Mouse (Mus musculus) frontal cortex, adult 2 months (tissue): Measurements from ENCODE around the gene Nrp2. TPM values are rescaled to one million over a fixed set of nuclear protein-coding genes. Genes with fewer than 3 reads are reported as not detected.

Experiments used
- DNase-seq, 2 experiments: peaks; one replicate each; pipeline ENCODE4 v3.0.0; 2022; ENCODE audit warnings: low spot score in 1 of 2; ENCODE audit errors: extremely low spot score in 1 of 2
- polyA plus RNA-seq: library from polyadenylated mRNA; depleted of rRNA; stranded (reverse); fragments of >200 nt; gene quantifications from 2 replicates; pipeline ENCODE4 v1.2.3, GENCODE M21; 2012

Gene Nrp2
- polyA plus RNA-seq, 1 experiment: 16.7 TPM

GRCm38 (mm10) chr1:62704117-62704888, 1.2 kb downstream of the Nrp2 start:
- peak in 1 of 2 experiments; percentile 31 for DNase-seq

- peak in 1 of 2 experiments; percentile 21 for DNase-seq
Observed at GRCm38 (mm10) chr1:62704889-62705516, 1.9 kb downstream of the Nrp2 start.

GRCm38 (mm10) chr1:62705517-62705981, 2.5 kb downstream of the Nrp2 start:
- DNase-seq: peak in 1 of 2 experiments; percentile 53

DNA sequence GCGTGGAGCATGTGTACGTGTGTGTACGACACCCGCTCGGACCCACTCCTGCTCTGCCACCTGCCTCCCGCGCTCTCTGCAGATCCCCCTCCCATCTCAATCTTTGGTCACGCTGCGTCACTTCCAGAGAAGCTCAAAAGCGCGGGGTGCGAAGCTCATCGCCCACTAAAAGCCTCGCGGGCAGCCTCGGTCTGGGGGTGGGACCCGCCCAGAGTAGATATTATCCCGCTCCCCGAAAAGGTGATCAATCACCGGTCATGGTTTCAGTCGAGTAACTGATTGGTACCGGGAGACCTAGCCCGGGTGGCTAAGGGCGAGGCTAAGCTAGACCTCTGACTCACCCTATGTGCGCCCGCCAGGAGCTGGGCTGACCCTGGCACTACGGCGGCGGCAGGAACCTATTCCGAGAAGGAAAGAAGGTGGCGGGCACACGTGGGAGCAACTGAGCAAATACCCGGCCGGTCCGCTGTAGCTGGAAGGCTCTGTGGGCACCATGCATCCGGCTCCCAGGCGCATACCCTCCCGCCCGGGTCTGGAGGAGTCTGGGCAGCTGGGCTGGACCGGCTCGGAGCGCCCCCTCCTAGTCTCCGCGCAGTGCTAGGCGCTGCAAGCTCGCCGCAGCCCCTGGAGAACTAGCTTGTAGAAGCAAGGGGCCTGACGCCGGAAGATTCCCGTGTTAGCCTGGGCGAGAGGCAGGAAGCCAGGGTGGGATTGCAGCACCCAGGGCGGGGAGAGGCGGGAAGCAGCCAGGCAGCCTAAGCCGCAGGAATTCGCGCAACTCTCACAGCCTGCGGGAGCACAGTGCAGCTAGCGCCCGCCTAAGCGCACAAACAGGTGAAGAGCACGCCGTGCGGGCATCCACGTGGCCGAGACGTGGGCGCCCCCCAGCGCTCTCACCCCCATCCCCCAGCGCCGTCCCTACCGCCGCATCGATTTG, 3.3 kb downstream of the Nrp2 start:
- DNase-seq: peak in 1 of 2 experiments; percentile 65

GRCm38 (mm10) chr1:62707101-62707912, 4.2 kb downstream of the Nrp2 start:
- DNase-seq: peak in 1 of 2 experiments; percentile 51

DNA sequence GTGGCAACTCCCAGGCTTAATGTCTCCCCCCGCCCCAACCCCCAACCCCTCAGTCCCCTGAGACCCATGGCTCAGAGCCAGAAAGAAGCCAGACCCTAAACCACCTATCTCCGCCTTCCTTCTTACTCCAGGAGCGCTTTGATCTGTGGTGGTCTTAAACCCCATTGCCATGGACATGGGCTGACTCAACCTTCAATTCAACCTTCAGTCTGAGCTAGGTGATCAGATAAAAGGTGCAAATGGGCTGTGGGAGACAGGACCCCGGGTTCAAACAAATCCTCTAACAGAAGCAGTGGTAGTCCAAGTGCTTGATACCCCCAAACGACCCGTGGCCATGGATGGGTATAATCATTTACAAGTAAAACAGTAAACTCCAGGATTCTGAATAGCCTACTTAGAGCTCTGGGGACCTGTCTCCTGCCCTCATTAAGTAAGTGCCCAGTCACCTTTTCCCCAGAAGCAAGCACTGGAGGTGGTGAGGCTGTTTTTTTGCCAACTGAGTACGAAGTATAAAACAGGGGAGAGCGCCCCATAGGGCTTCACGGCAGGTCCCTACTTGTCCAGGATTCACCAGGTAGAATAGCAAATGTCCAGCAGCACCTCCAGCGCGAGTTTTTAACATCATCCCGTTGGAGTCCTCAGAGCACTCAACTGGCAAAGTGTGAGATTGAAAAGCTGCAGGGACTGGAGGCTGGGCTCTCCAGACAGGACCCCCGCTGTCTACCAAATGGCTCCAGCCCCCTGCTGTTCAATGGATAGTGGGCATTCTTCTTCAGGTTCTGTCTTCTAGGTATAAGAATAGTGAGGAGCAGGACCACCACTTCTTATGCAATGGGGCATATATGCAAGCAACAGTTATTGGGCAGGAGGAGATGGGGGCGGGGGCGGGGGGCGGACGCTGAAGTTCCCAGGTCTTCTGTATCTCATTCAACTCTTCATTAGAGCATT, 5.1 kb downstream of the Nrp2 start:
- no peak for DNase-seq

DNA sequence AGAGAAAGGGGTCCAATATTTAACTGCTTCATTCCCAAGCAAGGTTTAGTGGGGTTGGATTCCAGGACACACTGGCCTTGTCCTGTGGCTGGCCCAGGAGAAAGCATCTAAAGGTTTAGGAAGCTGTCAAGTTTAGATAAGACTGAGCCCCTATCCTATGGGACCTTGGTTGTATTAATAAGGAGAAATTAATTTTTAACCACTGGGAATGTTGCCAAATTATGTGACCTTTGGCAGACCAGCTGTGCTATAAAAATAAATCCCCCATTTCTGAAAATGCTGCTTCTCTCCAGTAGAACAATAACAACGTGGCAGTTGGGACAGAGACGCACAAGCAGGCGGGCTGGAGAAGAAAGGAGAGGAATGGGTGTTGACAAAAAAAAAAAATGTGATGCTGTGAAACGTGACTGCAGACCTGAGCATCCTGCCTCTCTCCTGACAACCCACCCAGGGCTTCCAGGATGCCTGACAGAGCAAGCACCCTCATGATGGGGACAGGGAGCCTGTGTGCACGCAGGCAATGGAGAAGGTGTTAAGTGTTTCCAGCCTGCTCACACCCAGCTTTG, 6.8 kb downstream of the Nrp2 start:
- no peak for DNase-seq

DNA sequence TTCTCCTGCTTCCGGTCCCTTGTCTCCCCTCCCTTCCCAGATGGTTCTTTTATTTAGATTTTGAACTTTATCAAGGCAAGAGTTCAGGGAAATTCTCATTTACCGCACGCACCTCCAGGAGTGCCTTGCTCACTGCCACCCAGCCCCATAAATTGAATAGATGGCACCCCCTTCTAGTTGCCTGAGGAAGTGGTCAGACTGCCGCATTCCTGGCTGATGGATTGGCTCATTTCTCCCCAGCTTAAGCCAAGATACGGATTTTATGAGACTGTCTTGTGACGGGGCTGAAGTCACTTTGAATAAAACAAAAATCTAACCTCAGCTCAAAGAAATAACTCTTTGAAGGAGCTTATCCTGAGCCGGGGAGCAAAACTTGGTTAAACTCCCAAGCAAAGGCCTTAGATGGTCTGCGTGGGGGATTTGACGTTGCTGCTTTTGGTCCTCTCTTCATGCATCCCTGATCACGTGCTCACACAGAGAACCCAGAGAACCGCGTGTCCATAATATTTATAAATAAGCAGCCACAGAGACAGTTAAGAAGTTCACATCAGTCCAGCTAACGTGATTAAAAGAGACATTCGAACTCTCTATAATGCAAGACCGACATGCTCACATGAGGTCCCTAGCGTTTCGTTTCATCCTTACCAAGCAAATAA, 10.1 kb downstream of the Nrp2 start:
- DNase-seq: no peak

- no peak for DNase-seq
Observed at GRCm38 (mm10) chr1:62715004-62715403, 11.9 kb downstream of the Nrp2 start.

GRCm38 (mm10) chr1:62715692-62716091, 12.6 kb downstream of the Nrp2 start:
- no peak for DNase-seq

GRCm38 (mm10) chr1:62716836-62717478, 13.9 kb downstream of the Nrp2 start:
- no peak for DNase-seq

GRCm38 (mm10) chr1:62717552-62718236, 14.6 kb downstream of the Nrp2 start:
- DNase-seq: peak in 1 of 2 experiments; percentile 68

GRCm38 (mm10) chr1:62718237-62718571, 15.1 kb downstream of the Nrp2 start:
- DNase-seq: no peak

DNA sequence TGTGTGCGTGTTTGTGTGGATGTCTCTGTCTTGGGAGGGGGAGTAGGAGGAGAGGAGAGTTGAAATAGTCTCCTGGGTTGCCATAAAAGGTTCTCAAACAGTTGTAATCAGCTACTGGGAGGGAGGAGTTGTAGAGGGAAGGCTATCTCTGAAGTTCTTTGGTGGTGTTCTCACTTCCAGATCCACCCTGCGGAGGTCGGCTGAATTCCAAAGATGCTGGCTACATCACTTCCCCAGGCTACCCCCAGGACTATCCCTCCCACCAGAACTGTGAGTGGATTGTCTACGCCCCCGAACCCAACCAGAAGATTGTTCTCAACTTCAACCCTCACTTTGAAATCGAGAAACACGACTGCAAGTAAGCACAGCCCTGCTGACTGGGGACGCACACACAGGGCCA, 15.7 kb downstream of the Nrp2 start:
- DNase-seq: no peak

- no peak for DNase-seq
Observed at GRCm38 (mm10) chr1:62719770-62720169, 16.7 kb downstream of the Nrp2 start.

DNA sequence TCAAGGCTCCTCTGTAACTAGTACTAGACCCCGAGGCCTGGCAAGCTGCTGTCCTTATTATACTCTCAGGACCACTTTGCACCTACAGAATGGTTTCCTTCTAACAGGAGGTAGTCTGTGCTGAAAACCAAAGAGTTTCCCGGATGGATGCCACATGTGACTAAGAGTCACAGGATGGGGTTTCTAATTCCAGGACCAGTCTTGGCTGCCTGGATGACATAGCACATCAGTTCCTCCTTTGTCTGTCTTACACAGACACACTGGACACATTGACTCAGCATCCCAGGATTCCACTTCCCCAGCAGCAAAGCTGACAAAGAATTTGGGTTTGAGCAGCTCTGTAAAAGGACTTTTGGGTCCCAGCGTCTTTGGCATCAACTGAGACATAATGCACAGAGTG, 17.1 kb downstream of the Nrp2 start:
- DNase-seq: no peak
